ENCODE assay signal across 8 mouse cellular contexts in the genomic region with DNA sequence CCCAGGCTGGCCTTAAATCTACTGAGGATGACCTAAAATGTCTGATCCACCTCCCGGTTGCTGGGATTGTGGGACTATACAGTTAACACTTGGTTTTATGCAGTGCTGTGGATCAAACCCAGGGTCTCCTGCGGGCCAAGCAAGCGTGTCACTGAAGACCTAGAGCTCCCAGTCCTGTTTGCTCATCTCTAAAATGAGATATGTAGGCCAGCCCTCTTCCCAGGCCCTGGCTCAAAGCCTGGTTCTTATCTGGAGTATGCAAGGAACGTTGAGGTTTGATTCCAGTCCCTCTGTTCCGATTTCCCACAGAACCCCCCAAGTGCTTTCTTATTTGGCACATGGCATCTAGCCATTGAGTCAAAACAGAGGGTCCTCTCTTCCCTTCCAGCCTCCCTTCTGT.
A peak's percentile ranks its signal among the peaks of the same experiment; 100 is the strongest.
DNase-seq lines count a peak whose midpoint lies in the region; ATAC-seq lines count a peak whose summit lies in the region.

No protein-coding gene starts in this region.

- no peaks in the 10 kb centered on the region for H3K9me3 ChIP-seq in kidney, embryonic 16.5 days (ENCODE audit: low read length)
- no peaks in the 10 kb centered on the region for H3K9me3 ChIP-seq in forebrain, embryonic 13.5 days (replicated peaks)
- H3K9me3 ChIP-seq in limb, embryonic 13.5 days = no peaks in the 10 kb centered on the region

- H3K4me1 ChIP-seq in kidney, embryonic 16.5 days (ENCODE audit: insufficient read depth, low read length) = peaks cover 27% of the 10 kb centered on the region
- H3K4me1 ChIP-seq in forebrain, embryonic 13.5 days = peaks cover 40% of the 10 kb centered on the region
- H3K4me1 ChIP-seq in limb, embryonic 13.5 days = peaks cover 37% of the 10 kb centered on the region

- no peak for ATAC-seq in kidney, embryonic 16.5 days (ENCODE audit: low FRiP score, low TSS enrichment)
- ATAC-seq in forebrain, embryonic 13.5 days = no peak
- ATAC-seq in limb, embryonic 13.5 days (ENCODE audit: low FRiP score, low read depth) = no peak

- H3K27ac ChIP-seq in kidney, embryonic 16.5 days (ENCODE audit: low read length) = peak overlapping the region; percentile 95
- H3K27ac ChIP-seq in forebrain, embryonic 13.5 days = peak overlapping the region; percentile 89
- H3K27ac ChIP-seq in limb, embryonic 13.5 days = peak overlapping the region; percentile 95

- no peak for DNase-seq in kidney, adult 11 months
- DNase-seq in naive thymus-derived CD4-positive, alpha-beta T cell, adult 2 months (ENCODE audit: low read depth) = peak; percentile 7
- no peak for DNase-seq in layer of hippocampus, postnatal 10 days (ENCODE audit: low spot score in 2 of 2)
- no peak for DNase-seq in layer of hippocampus, adult 8-10 months (ENCODE audit: low spot score in 2 of 2)
- no peak for DNase-seq in urinary bladder, postnatal 4 days (ENCODE audit: low spot score in 2 of 2)

- H3K36me3 ChIP-seq in kidney, embryonic 16.5 days (ENCODE audit: insufficient read depth, low read length) = no peaks in the 10 kb centered on the region
- no peaks in the 10 kb centered on the region for H3K36me3 ChIP-seq in forebrain, embryonic 13.5 days (ENCODE audit: poor library complexity, severe bottlenecking)
- H3K36me3 ChIP-seq in limb, embryonic 13.5 days = no peaks in the 10 kb centered on the region

- H3K27me3 ChIP-seq in kidney, embryonic 16.5 days (ENCODE audit: insufficient read depth, low read length) = no peaks in the 10 kb centered on the region
- H3K27me3 ChIP-seq in forebrain, embryonic 13.5 days = no peaks in the 10 kb centered on the region
- no peaks in the 10 kb centered on the region for H3K27me3 ChIP-seq in limb, embryonic 13.5 days

- WGBS in kidney, embryonic 16.5 days = 76% methylated on average over 5 of the region's 5 CpGs
- 80% methylated on average over 5 of the region's 5 CpGs for WGBS in forebrain, embryonic 13.5 days
- 78% methylated on average over 5 of the region's 5 CpGs for WGBS in limb, embryonic 13.5 days

- H3K4me3 ChIP-seq in kidney, embryonic 16.5 days (ENCODE audit: low read length) = no peak overlapping the region
- no peak overlapping the region for H3K4me3 ChIP-seq in forebrain, embryonic 13.5 days
- no peak overlapping the region for H3K4me3 ChIP-seq in limb, embryonic 13.5 days

- H3K4me2 ChIP-seq in kidney, embryonic 16.5 days (replicated peaks; ENCODE audit: low read depth, low read length) = no peak overlapping the region
- H3K4me2 ChIP-seq in forebrain, embryonic 13.5 days = peak overlapping the region; percentile 78; the same call in 1 of the 2 replicates
- H3K4me2 ChIP-seq in limb, embryonic 13.5 days (replicated peaks) = peak overlapping the region; percentile 69; the same call in 1 of the 2 replicates

- H3K9ac ChIP-seq in kidney, embryonic 16.5 days (replicated peaks; ENCODE audit: low read length) = no peak overlapping the region
- H3K9ac ChIP-seq in forebrain, embryonic 13.5 days = no peak overlapping the region
- no peak overlapping the region for H3K9ac ChIP-seq in limb, embryonic 13.5 days
